ENCODE assay signal across 8 mouse cellular contexts in genomic region chr7:144653681-144654425, GRCm38 (mm10).
DNase-seq lines count a peak whose midpoint lies in the region; ATAC-seq and TF ChIP-seq lines count a peak whose summit lies in the region.

No protein-coding gene starts in this region.

- no peak overlapping the region for H3K27ac ChIP-seq in cerebellum, adult 2 months (ENCODE audit: insufficient read depth, low read length)
- H3K27ac ChIP-seq in forebrain, postnatal 0 days (ENCODE audit: low read depth, low read length), result peak overlapping the region; percentile 29; the same call in 1 of the 2 replicates
- H3K27ac ChIP-seq in hindbrain, embryonic 13.5 days, result peak overlapping the region; percentile 89
- peak overlapping the region; percentile 40 for H3K27ac ChIP-seq in lung, embryonic 16.5 days (ENCODE audit: low read length)

- no peak overlapping the region for H3K9ac ChIP-seq in forebrain, postnatal 0 days
- H3K9ac ChIP-seq in hindbrain, embryonic 13.5 days, result 0 out of 2 replicates have a peak overlapping the region, but pooled peaks have one; percentile 24
- peak overlapping the region; percentile 24; the same call in 1 of the 2 replicates for H3K9ac ChIP-seq in lung, embryonic 16.5 days (ENCODE audit: low read length)

- no peaks in the 10 kb centered on the region for H3K36me3 ChIP-seq in forebrain, postnatal 0 days (ENCODE audit: insufficient read depth)
- H3K36me3 ChIP-seq in hindbrain, embryonic 13.5 days, result no peaks in the 10 kb centered on the region
- H3K36me3 ChIP-seq in lung, embryonic 16.5 days (ENCODE audit: control insufficient read depth, insufficient read depth, low read length), result peaks cover 5% of the 10 kb centered on the region; the same call in 1 of the 2 replicates

- no peak for TF ChIP-seq POLR2A in cerebellum, adult 2 months (IDR thresholded peaks at IDR 0.05; ENCODE audit: borderline replicate concordance, insufficient read depth, low read length)

- TF ChIP-seq CTCF in cerebellum, adult 2 months (IDR thresholded peaks at IDR 0.05; ENCODE audit: borderline replicate concordance, insufficient read depth, low read depth, low read length), result no peak
- no peak for TF ChIP-seq CTCF in forebrain, postnatal 0 days (IDR thresholded peaks at IDR 0.05; ENCODE audit: low read depth)

- peak; percentile 30 for DNase-seq in 3134 (ENCODE audit: extremely low read depth, insufficient read length, low spot score)
- peak; percentile 32 to 49 for DNase-seq in cerebellum, adult 2 months
- peak; percentile 78 for DNase-seq in forebrain, postnatal 0 days
- peak; percentile 16 for DNase-seq in layer of hippocampus, adult 9-10 months (ENCODE audit: low spot score)
- peak; percentile 59 for DNase-seq in retina, postnatal 7 days (ENCODE audit: low read depth, low spot score)

- H3K9me3 ChIP-seq in forebrain, postnatal 0 days (ENCODE audit: low read length), result no peaks in the 10 kb centered on the region
- H3K9me3 ChIP-seq in hindbrain, embryonic 13.5 days, result no peaks in the 10 kb centered on the region
- no peaks in the 10 kb centered on the region for H3K9me3 ChIP-seq in lung, embryonic 16.5 days (ENCODE audit: control insufficient read depth, low read length)

- WGBS in cerebellum, adult 2 months, result 33% methylated on average over 10 of the region's 10 CpGs
- 6% methylated on average over 10 of the region's 10 CpGs for WGBS in forebrain, postnatal 0 days
- WGBS in hindbrain, embryonic 13.5 days, result 10% methylated on average over 10 of the region's 10 CpGs
- WGBS in lung, embryonic 16.5 days, result 21% methylated on average over 10 of the region's 10 CpGs

- H3K27me3 ChIP-seq in cerebellum, adult 2 months (ENCODE audit: control insufficient read depth, insufficient read depth, low read length), result no peaks in the 10 kb centered on the region
- H3K27me3 ChIP-seq in forebrain, postnatal 0 days (ENCODE audit: insufficient read depth, low read length), result no peaks in the 10 kb centered on the region
- peaks cover 12% of the 10 kb centered on the region for H3K27me3 ChIP-seq in hindbrain, embryonic 13.5 days
- no peaks in the 10 kb centered on the region for H3K27me3 ChIP-seq in lung, embryonic 16.5 days (ENCODE audit: control insufficient read depth, insufficient read depth, low read depth, low read length)

- H3K4me1 ChIP-seq in cerebellum, adult 2 months (ENCODE audit: control insufficient read depth, insufficient read depth, low read length), result no peaks in the 10 kb centered on the region
- 0 out of 2 replicates have a peak, but pooled peaks cover 4% of the 10 kb centered on the region for H3K4me1 ChIP-seq in forebrain, postnatal 0 days (ENCODE audit: insufficient read depth)
- H3K4me1 ChIP-seq in hindbrain, embryonic 13.5 days (replicated peaks), result peaks cover 39% of the 10 kb centered on the region
- H3K4me1 ChIP-seq in lung, embryonic 16.5 days (replicated peaks; ENCODE audit: control insufficient read depth, insufficient read depth, low read length), result peaks cover 10% of the 10 kb centered on the region

- peak; percentile 95 for ATAC-seq in forebrain, postnatal 0 days
- peak; percentile 96 for ATAC-seq in hindbrain, embryonic 13.5 days (ENCODE audit: low FRiP score)
- ATAC-seq in lung, embryonic 16.5 days (ENCODE audit: low read depth), result peak; percentile 85
- ATAC-seq in CD4-positive, CD25-positive, alpha-beta regulatory T cell, adult 4 months, result no peak

- H3K4me2 ChIP-seq in forebrain, postnatal 0 days (ENCODE audit: low read depth), result no peak overlapping the region
- no peak overlapping the region for H3K4me2 ChIP-seq in hindbrain, embryonic 13.5 days
- H3K4me2 ChIP-seq in lung, embryonic 16.5 days (ENCODE audit: low read depth, low read length), result no peak overlapping the region

- no peak overlapping the region for H3K4me3 ChIP-seq in cerebellum, adult 2 months (replicated peaks; ENCODE audit: insufficient read depth, low read depth, low read length)
- H3K4me3 ChIP-seq in forebrain, postnatal 0 days (ENCODE audit: low read depth, low read length), result no peak overlapping the region
- H3K4me3 ChIP-seq in hindbrain, embryonic 13.5 days, result no peak overlapping the region
- H3K4me3 ChIP-seq in lung, embryonic 16.5 days (ENCODE audit: low read length), result no peak overlapping the region

Comparison
In these comparisons a context has a peak if more than half of its experiments do, and no peak if none do; other contexts are left out.
1. DNase-seq: peak in every context shown above with its lines; median percentile 78 in forebrain, postnatal 0 days; 59 in retina, postnatal 7 days; 40 in cerebellum, adult 2 months; 30 in 3134; 16 in layer of hippocampus, adult 9-10 months.